Mouse (Mus musculus): Measurements from ENCODE around the gene Ccdc58. TPM values are rescaled to one million over a fixed set of nuclear protein-coding genes. Genes with fewer than 3 reads are reported as not detected.
"Not testable (repeated sequence)": the region's sequence is repeated elsewhere in the genome, so short reads cannot be mapped to it uniquely, and the experiment has no call there.

Gene Ccdc58
- 16.8 to 45.5 TPM (median 24.5 TPM) in 3 replicates for total RNA-seq (2017)

DNA sequence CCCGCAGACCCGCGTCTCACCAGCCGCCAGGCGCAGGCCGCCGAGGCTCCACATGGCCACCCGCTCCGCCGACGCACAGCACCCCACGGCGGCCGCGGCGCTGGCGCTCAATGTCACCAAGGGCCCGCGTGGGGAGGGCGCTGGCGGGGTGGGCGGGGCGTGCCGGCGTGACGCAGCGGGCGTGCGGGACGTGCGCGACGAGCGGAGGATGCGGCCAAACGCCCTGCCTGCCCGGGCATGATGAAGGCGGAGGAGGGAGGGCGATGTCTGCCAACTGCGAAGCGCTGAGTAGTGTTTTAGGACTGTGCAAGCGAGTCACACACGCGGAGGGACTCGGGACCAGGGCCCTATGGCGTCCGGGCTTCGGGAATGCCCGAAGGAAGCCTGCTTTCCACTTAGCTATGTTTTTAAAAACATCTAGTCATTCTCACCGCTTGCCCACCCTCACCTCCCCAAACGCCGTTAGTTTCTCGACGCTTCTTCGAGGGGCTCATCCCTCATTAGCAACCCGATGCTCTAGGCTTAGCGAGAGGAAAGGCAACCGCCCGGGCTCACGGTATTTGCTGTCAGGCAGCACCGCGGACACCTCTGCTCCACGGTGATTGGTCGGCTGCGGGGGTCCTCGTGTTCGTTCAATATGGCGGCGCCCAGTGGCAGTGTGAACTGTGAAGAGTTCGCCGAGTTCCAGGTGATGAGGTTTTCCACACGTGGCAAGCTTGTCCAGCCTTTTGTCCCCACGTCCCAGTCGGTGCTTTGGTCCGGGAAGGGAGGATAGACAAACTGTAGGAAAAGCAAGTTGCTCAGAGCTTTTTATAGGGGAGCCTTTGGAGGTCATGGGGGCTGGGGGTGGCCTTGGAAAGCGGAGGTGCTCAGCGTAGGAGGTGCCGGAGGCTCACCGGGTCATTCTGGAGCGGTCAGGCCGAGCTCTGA, at the start of gene Ccdc58, which contains the start of gene Fam162a:
TSS of gene Ccdc58 (plus strand) at position 236 of the 930 bp plus-strand sequence.
TSS of gene Fam162a (minus strand) at position 145 of the 930 bp plus-strand sequence.
- peak; percentile 94 for ATAC-seq (replicated peaks; ENCODE audit: insufficient number of reproducible peaks, low FRiP score, low TSS enrichment, poor library complexity, severe bottlenecking)

DNA sequence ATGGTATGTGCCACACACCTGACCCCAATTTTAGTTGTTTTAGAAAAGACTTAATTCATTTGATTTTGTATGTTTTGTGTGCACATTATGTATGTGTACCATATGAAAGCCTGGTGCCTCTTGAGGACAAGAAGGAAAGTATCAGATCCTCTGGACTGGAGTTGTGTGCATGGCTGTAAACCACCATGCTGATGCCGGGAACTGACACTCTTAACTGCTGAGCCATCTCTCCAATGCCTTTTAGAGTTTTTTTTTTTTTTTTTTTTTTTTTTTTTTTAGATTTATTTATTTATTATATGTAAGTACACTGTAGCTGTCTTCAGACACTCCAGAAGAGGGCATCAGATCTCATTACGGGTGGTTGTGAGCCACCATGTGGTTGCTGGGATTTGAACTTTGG, 43.4 kb upstream of the Ccdc58 start:
- not testable (repeated sequence) for ATAC-seq (replicated peaks; ENCODE audit: insufficient number of reproducible peaks, low FRiP score, low TSS enrichment, poor library complexity, severe bottlenecking)

DNA sequence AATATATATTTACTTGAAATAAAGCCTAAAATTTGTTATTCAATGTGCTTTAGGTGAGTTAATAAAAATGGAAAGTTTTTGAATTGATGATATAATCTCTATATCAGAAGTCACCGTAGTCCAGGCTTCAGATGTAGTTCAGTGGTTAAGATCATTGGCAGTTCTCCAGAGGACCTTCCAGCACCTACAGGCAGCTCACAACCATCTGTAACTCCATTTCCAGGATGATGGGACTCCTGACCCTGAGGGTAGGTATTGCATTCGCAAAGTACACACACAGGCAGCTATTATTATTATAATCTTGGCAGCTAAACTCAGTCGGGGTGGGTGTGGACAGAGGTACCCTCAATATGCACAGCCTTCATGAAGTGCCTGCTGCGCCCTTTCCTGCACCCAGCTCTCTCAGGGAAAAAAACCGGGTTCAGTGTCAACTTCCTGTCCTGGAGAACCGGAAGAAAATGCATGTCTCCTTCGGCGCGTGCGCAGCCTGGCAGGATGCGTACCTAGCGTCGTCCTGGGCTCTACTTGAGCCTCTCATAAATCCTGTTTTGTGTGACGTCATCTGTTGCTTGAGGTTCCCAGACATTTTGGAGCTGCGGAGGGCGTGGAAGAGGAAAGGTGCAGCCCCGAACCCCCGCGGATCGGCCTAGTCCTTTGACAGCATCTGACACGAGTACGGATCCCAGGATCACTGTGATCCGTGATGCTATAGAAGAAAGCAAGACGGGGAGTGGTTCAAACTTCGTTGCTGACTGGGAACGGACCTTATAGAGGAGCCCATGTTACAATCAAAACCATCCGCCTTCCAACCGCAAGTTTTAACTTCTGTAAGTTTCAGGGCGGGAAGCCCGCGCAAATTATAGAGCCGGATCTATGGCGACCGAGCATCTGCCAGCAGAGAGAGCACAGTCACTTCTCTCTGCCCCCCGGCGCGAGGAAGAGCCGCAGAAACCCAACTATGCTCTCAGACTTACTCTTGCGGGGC, 30.6 kb upstream of the Ccdc58 start, which contains the start of gene Wdr5b:
TSS of gene Wdr5b (plus strand) at position 551 of the 985 bp plus-strand sequence.
- peak; percentile 96 for ATAC-seq (replicated peaks; ENCODE audit: insufficient number of reproducible peaks, low FRiP score, low TSS enrichment, poor library complexity, severe bottlenecking)

DNA sequence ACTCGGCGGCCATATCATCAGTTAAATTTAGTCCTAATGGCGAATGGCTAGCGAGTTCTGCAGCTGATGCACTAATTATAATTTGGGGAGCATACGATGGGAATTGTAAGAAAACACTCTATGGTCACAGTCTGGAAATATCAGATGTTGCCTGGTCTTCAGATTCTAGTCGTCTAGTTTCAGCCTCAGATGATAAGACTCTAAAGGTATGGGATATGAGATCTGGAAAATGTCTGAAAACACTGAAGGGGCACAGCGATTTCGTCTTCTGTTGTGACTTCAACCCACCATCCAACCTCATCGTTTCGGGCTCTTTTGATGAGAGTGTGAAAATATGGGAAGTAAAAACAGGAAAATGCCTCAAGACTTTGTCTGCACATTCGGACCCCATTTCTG, 29.9 kb upstream of the Ccdc58 start:
- no peak for ATAC-seq (replicated peaks; ENCODE audit: insufficient number of reproducible peaks, low FRiP score, low TSS enrichment, poor library complexity, severe bottlenecking)

DNA sequence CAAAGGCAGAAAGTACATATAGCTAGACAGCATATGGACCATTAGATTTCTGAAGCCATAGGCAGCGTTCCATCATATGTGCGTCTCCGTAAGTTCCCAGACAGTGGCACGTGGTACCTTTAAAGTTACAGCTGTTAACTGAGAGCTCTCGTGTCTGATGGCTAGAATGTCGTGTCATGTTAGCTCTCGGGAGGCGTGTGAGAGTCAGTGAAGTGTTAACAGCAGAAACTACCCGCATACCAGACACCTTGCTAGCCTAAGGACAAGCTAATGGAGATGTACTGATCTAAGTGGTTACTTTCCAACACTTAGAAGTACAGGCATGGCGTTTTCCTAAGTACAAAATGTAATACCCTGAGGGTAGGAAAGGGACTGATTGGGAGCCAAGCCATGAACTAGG, 28.4 kb upstream of the Ccdc58 start:
- no peak for ATAC-seq (replicated peaks; ENCODE audit: insufficient number of reproducible peaks, low FRiP score, low TSS enrichment, poor library complexity, severe bottlenecking)

DNA sequence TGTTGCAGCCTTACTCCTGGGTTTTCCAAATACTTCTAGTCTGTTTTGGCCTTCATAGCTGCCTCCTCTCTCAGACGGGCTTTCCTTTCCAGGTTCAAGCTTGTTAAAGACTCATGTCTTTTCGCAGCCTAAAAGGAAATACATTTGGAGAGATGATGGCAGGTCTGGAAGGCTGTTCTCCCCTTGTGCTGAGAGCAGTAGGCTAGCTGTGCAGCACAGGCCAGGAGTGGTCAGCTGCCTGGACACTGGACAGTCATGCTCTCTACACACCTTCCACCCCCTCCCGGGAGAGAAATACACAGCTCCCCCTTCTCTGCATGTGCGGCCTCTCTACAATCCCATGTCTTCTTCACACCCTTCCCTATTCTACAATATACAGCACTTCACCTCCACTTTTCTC, 27.5 kb upstream of the Ccdc58 start:
- no peak for ATAC-seq (replicated peaks; ENCODE audit: insufficient number of reproducible peaks, low FRiP score, low TSS enrichment, poor library complexity, severe bottlenecking)

DNA sequence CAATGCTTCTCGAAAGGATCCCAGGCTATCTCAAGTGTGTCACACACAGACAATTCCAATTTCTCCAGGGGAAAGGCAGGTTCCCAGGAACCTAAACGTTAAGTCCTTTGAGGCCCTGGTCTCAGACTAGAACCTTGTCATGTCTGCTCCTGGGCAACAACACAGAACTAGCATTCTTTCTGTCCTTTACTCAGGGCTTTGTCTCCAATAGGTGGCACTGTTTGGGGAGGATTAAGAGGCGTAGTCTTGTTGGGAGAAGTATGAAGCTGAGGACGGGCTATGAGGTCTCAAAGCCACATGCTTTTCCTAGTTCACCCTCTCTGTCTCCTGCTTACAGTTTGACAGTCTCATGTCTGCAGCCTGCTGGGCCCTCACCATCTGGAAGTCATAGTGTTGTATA, 23.9 kb upstream of the Ccdc58 start:
- no peak for ATAC-seq (replicated peaks; ENCODE audit: insufficient number of reproducible peaks, low FRiP score, low TSS enrichment, poor library complexity, severe bottlenecking)

DNA sequence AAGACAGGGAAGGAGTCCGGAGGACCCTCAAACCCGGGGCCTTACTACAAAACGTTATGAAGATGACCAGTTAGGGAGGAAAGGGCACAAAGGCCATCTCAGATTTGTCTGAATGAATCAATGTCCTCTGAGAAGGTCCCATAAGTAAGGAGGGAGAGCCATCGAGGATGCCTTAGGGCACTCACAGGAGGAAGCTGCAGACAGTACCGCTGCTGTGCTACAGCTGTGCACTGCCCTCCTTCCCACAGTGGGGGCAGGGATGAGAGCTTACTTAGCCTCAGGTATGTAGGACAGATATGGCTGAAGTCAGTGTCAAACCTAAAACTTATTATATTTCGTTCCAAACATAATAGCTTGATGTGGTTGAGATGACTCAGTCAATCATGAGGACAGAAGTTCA, 20.0 kb upstream of the Ccdc58 start:
- ATAC-seq (replicated peaks; ENCODE audit: insufficient number of reproducible peaks, low FRiP score, low TSS enrichment, poor library complexity, severe bottlenecking): no peak

DNA sequence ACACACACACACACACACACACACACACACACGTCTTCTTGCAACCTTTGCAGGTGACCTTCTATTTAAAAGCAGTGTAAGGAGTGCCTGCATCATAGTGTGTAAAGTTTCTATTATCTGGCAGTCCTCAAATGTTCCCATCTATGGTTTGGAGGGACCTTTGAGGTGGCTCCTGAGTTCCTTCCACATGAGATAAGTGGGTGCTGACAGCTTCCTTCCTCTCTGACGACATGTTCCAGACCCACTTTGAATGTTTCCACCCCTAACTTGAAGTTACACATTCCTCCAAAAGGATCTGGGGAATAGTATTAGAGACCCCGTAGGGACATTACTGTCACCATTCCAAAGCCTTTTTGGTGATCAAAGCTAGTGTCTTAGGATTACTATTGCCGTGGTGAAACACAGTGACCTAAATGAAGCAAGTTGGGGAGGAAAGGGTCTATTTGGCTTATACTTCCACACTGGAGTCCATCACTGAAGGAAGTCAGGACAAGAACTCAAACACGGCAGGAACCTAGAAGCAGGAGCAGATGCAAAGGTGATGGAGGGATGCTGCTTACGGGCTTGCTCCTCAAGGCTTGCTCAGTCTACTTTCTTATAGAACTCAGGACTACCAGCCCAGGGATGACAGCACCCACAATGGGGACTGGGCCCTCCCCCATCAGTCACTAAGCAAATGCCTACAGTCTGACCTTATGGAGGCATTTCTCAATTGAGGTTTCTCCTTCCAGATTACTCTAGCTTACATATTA, 17.8 kb upstream of the Ccdc58 start:
- no peak for ATAC-seq (replicated peaks; ENCODE audit: insufficient number of reproducible peaks, low FRiP score, low TSS enrichment, poor library complexity, severe bottlenecking)

DNA sequence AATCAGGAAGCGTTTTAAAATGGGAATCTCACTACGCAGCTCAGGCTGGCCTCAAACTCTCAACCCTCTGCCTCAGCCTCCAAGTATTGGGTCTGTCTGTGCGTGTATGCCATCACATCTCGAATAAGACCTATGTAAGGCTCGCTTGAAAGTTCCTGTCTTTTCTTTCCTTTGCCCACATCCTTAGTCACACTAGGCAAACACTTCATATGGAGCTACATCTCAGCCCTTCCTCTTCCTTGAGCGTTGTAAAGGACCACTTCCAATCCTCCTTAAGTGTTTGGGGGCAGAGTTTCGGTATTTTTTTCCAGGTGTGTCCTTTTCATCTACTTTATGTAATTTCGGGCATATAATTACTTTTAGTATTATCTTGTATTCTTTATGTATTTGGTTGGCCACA, 16.6 kb upstream of the Ccdc58 start:
- no peak for ATAC-seq (replicated peaks; ENCODE audit: insufficient number of reproducible peaks, low FRiP score, low TSS enrichment, poor library complexity, severe bottlenecking)

DNA sequence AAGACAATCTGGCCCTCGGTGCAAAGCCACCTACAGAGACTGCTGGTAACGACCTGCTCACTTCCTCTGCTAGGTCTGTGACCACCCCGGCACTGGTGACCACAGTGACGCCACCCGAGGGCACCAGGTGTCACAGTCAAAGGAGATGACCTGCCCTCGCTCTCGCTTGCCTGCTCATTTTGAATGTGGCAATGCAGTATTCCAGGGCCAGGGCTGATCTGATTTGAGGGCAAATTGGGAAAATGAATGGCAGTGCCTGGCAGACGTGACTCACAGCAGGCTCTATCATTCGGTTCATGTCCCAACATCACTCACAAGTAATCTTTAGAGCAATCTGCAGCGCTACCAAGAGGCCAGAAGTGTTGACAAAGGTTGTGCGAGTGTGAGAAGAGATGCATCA, 15.1 kb upstream of the Ccdc58 start:
- ATAC-seq (replicated peaks; ENCODE audit: insufficient number of reproducible peaks, low FRiP score, low TSS enrichment, poor library complexity, severe bottlenecking): 0 out of 2 replicates have a peak, but pooled peaks have one; percentile 31

DNA sequence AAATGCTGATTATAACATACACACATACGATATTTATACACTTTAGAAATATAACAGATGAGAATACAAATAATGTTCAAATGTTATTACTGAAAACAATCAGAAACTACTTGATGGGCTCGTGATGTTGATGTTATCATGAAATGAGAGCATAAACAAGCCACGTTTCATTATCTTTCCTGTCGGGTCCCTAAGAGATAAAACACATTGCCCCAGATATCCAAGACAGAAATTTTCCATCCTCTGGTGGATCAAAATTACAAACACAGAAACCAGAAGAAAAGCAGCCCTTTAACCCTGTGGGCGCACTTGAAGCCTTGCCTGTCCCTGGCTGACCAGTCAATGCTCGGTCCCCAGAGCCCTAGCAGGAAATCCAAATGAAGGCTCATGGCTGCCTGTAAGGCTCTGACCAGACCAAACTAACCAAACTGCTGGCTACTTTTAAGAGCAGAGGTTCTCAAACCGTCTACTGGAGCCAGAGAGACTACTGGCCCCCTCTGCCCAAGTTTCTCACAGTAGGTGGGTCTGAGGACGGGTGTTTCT, 13.5 kb upstream of the Ccdc58 start:
- ATAC-seq (replicated peaks; ENCODE audit: insufficient number of reproducible peaks, low FRiP score, low TSS enrichment, poor library complexity, severe bottlenecking): no peak

DNA sequence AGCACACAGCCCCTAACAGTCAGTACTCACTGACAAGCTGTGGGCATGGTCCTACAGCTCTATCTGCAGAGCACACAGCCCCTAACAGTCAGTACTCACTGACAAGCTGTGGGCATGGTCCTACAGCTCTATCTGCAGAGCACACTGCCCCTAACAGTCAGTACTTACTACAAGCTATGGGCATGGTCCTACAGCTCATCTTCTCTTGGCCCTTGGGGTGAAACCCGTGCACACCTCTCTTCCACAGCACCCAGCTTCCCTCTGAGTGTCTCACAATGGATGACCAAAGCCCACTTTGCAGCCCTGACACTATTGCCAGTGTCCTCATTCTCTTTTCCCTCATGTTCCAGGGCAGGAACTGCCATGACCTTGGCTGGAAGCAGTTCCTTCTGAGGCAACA, 9.0 kb upstream of the Ccdc58 start:
- not testable (repeated sequence) for ATAC-seq (replicated peaks; ENCODE audit: insufficient number of reproducible peaks, low FRiP score, low TSS enrichment, poor library complexity, severe bottlenecking)

DNA sequence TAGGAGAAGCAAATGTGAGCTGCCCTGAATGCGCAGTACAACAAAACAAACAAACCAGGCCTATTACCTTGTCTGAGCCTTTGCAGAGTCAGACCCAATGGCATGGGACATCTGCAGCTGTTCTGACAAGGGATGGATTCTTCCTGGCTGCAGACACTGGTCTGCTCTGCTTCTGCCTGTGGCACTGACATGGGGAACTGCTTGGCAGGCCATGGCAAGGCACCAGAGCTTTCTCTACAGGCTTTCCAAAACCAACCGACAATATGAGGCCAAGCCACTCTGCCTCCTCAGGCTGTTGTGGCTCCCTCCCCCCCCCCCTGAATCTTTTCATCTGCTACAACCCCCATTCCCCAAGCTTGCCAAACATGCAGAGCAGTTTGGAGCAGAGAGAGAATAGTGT, 8.2 kb upstream of the Ccdc58 start:
- ATAC-seq (replicated peaks; ENCODE audit: insufficient number of reproducible peaks, low FRiP score, low TSS enrichment, poor library complexity, severe bottlenecking): no peak

DNA sequence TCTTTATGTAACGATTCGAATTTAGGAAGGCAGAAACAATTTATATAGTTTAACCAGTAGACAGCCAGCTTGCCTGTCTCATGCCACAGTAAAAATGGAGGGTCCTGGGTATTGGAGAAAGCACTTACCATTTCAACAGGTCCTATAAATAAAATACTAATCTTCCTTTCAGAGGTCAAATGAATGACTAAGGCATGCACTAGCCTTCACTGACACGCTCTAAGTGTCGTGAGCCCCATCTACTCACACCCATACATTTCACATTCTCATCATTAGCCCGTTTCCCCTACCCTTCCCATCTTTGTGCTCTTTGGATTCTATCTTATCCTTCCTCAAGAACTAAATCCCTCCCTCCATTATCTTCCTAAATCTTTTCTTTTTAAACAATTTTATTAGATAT, 6.6 kb upstream of the Ccdc58 start:
- no peak for ATAC-seq (replicated peaks; ENCODE audit: insufficient number of reproducible peaks, low FRiP score, low TSS enrichment, poor library complexity, severe bottlenecking)

DNA sequence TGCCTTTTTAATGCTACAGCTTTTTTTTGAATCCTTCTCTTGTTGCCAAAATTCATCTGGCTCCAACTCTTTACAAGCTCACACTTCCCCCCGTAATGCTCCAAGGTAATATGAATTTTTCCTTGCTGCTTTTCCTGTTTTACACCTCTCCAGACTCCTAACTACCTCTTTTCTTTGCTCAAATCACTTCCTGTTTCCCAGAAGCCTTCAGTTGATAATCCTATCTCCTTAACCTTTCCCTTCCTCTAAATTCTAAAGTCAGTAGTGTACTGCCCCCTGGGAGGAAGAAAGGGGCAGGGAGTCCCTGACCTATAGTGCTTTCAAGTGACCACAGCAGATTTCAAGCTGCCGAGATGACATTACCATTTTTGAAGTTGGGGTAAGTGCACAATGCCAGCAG, 3.8 kb upstream of the Ccdc58 start:
- no peak for ATAC-seq (replicated peaks; ENCODE audit: insufficient number of reproducible peaks, low FRiP score, low TSS enrichment, poor library complexity, severe bottlenecking)

DNA sequence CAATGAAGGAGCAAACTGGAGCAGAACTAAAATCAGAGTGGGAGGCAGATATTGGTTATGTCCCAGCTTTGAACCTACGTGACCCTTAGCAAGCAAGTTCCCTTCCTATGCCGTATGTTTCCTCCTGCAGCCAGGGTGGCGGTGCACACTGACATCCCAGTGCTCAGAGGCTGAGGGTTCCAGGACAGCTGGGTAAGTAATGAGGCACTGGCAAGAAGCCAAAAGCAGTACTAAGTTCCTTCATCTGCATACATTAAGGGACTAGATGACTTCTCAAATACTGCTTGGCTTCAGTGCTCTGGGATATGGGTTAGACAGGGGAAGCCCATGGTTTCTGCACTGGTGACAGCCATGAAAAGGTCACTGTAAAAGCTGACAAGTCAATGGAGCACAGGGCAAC, 3.1 kb upstream of the Ccdc58 start:
- ATAC-seq (replicated peaks; ENCODE audit: insufficient number of reproducible peaks, low FRiP score, low TSS enrichment, poor library complexity, severe bottlenecking): no peak

DNA sequence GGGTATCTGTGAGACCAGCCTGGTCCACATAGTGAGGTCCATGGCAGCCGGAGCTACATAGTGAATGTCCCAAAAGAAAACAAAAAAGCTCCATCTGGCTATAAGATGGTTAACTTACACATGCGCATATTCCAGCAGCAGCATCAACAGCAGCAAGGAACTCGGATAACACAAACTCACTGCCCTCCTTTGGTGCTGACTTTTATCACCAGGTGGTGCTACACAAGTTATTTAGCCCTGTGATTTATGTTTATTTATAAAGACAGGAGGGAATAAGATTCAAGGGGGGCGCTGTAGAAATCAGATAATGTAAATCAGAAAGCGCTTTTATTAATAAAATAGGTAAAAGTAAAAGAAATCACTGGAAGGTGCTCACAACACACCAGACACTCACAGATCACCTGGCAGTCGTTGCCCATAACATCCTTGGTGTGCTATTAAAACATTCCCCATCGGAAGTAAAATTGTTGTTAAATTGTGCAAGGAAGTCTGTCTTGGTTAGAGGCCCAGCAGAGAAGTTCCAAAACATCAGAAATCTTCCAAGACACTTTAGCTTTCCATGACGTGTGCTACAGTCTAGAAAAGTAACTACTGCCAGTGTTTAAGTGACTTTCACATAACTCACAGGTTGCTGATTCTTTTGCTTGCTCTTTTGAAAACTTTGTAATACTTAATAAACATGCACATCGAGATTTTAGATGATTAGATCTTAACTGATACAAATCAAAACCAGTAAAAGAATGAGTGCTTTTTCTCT, 1.5 kb upstream of the Ccdc58 start:
- ATAC-seq (replicated peaks; ENCODE audit: insufficient number of reproducible peaks, low FRiP score, low TSS enrichment, poor library complexity, severe bottlenecking): no peak
